Mouse (Mus musculus) layer of hippocampus, postnatal 10 days (tissue): Measurements from ENCODE around the gene Vdac1. TPM values are rescaled to one million over a fixed set of nuclear protein-coding genes. Genes with fewer than 3 reads are reported as not detected.

ENCODE experiments used
- DNase-seq, 2 experiments: peaks; one replicate each; pipeline ENCODE4 v3.0.0; 2021; ENCODE audit warnings: low spot score in 2 of 2
- long read RNA-seq: library from polyadenylated mRNA; stranded (forward); transcript quantifications from one replicate; pipeline ENCODE4 v2.0.0, GENCODE M21; 2023
- total RNA-seq, 2 experiments: library from RNA; stranded (reverse); gene quantifications; 2 replicates each; pipeline ENCODE4 v1.2.3; 2021

Vdac1 gene
- total RNA-seq: 100 to 1,000 TPM; 546 to 556 TPM
- long read RNA-seq, transcript Vdac1-202 (9 exons, 2,022 nt): major isoform, 106 of 158 reads
- long read RNA-seq, partial matches to known transcripts: 44 of 158 reads
- long read RNA-seq, other reads (novel, unspliced or antisense): 4 of 158 reads

DNA sequence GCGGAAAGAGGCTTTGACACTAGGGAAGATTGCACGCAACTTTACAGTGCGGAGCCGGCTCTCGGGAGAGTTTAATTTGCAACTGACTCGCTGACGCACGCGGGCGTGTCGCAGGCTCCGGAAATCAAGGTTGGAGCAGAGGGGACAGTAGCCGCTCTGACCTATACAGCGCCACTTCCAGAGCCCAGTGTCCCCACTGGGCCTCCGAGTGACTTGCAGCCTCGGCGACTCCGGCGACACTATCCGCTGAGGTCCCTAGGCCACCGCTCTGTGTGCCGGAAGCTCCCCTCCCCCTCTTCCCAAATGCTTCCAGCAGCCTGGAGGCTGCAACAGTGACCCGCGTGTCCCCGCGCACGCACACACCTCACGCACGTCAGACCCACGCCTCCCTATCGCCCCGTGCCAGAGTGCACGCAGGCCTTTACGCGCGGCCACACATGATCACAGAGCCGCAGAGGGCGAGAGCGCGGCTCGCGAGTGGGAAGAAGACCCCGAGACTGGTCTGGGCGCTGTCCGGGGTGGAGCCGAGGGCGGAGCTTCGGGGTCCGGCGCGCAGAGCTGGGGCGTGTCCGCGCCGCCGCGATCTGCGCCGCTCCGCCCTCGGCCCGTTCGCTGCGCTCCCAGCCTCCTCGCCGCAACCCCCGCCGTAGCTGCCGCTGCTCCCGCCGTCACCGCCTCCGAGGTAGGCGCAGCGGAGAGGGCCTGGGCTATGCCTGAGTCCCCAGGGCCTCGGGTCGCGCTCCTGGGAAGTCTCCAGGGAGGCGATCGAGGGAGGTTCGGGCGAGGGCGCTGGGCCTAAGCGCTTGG is at the start of gene Vdac1:
TSS of gene Vdac1 (plus strand) at position 390 of the 807 bp plus-strand sequence.
- peak; percentile 85 to 90 for DNase-seq

DNA sequence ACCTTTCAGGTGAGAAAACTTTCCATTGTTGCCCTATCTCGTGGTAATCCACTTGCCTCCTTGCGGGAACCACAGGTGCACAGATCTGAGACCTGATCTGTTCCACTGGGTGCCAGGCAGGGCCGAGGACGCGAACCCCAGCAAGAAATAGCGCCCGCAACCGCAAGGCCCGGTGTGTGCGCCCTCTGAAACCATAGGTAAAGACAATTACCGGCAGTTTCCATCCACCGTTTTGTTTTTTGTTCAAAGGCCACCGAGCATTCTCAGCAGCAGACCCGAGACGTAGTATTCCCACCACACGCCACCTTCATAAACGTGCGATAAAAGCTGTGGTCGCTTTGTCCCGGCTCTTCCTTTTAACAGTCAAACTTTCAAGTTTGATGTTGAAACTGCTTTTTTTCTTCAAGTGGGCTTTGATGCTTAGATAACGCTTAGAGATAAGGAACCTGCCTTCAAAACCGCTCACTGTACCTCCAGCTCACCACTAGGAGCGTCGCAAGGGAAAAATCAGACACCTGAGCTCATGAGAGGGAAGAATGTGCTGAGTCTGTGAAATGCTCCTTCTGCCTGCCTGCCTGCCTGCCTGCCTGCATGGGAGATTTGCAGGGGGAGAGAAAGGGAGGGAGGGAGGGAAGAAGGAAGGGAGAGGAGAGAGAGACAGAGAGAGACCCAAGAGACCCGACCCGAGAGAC is 46.4 kb upstream of the Vdac1 start:
- no peak for DNase-seq

DNA sequence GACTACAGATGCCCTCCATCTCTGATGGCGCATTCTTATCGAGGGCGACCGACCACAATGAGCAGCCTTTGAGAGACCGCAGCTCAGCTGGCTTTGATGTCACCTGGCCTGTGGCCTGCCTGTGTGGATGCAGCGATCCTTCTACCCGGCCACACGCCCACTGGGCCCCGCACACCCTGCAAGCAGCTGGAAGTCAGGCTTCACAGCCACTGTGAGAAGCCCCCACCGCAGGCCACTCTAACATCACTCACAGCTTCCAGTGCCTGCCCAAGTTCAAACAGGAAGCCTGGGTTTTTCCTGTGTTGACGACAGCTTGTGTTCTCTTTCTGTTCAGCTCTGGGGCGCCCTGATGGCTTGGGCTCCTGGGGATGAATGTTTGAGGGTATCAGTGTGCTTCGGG is 42.2 kb upstream of the Vdac1 start:
- DNase-seq: no peak

DNA sequence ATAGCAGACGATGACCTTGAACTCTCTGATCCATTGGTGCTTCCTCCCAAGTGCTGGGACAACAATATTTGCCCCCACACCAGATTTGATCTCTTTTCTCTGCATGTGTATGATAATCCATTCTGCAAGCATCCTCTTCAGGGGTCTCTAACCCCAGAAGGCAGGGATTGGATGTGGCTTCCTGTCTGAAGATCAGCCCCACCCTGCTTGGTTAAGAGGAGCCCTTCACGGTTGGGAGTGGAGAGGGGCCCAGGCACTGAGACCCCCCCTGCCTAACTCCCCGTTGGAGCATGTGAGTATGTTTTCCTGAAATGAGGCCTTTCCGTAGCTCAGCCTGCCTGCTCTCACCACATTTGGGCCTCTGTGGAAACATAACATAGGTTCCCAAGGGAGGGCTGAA is 41.0 kb upstream of the Vdac1 start:
- DNase-seq: no peak

DNA sequence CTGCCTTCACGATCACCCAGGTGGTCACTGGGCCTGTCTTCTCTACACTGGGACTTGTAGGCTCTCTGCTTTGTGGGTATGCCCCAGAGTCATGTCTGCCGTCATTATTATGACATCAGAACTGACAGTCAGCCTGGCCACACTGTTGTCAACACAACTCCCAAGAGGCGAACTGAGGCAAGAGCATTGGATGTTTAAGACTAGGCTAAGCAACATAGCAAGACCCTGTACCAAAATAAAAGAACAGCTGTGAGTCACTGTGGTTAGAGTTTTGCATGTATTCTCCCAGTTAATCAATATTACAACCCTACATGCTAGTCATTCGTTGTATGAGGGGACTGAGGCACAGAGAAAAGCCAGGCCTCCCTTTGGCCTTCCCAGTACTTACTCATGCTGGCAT is 40.1 kb upstream of the Vdac1 start:
- no peak for DNase-seq

DNA sequence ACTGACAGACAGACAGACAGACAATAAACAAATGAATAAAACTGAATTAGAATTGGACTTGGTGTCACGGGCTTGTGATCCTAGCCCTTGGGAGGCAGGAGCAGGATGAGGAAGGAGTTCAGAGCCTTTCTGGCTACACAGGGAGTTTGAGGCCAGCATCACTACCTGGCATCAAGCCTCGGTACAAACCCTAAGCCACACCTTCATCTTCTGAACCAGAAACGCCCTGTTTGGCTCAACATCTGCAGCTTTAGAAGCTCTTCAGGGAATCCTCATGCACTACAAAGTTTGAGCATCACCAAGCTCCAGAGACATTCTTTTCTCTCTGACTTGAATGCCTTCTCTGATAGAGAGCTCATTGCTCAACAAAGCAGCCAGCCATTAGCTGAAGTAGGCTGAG is 39.1 kb upstream of the Vdac1 start:
- DNase-seq: no peak

DNA sequence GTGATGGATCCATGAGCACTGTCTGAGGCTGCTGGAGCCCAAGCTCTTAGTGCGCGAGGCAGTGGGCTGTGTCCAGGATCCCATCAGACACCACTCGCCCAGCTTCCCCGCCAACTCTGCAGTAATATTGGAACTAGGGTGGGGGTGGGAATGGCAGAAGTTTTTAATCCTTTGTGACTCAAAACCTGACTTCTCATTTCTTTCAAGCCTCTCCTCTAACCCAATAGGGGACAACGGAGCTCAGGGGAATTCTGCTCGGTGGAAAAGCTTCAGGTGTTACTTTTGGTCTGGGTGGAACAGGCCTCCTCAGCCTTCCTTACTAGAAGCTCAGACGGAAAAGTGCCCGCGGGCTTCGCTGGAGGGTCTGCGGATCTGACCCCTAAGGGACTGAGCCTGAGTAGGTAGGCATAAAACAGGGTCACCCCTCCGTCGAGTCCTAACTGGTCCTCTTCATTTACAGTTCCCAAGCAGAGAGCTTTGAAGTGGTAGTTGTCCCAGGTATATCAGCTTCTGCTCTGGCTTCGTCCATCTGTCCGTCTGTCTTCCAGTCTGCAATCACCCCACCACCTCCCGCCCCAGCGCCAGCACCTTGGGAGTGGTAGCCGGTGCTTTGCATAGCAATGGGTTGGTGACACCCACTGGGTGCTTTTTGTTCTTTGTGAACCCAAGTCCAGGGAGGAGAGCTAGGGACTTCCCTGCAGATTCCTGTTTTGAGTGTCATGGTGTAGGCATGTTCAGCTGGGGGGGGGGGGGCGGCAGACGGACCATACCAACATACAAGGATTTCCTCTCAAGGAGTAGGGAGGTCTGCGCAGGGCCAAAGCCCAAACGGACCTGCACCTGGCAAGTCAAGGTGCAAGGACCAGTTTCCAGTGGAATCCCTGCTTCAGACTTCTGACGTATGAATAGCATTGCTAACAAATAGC is 36.0 kb upstream of the Vdac1 start:
- DNase-seq: no peak

DNA sequence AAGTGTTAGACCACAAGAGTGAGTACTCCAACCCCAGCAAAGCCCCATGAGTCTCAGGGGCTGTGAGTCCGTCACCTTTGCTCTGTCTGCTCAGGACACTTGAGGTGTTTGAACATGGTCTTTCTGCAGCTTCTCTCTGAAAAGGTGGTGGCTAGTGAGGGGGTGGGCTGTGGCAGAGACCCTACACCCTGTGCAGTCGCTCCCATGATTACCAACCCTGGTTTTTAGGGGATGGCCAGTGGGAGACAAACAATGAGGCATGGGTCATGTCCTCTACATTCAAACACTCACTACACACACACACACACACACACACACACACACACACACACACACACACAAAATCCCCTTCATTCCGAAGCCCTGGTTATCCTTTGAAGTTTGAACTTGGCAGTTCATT is 33.3 kb upstream of the Vdac1 start:
- no peak for DNase-seq

DNA sequence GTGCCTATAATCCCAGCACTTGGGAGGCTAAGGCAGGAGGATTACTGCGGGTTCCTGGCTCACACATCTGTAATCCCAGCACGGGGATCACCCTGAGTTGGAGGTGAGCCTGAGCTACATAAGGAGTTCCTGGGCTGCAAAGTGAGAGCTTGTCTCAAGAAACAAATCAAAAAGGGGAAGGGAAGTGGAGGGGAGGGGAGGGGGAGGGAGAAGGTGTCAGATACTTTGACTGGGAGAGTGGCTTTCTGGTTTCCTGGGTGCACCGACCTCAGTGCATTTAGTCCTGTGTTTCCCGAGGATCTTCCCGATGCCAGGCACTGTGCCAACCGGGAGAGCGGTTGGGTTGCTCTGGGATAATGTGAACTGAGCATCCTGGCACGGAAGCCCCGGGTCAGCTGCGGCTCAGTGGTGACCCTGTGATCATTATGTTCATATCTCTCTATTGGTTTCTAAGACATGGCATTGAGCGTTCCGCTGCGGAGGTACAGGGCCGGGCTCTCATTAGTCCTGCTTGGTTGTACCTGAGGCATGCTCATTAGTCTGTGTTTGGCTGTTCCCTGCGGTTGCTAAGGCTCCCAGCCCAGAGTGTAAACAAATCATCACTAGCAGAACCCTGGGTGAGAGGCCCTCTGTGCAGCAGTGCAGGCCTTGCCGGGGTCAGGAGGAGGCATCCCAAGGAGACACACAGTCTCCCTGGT is 28.1 kb upstream of the Vdac1 start:
- DNase-seq: peak; percentile 20 to 39

DNA sequence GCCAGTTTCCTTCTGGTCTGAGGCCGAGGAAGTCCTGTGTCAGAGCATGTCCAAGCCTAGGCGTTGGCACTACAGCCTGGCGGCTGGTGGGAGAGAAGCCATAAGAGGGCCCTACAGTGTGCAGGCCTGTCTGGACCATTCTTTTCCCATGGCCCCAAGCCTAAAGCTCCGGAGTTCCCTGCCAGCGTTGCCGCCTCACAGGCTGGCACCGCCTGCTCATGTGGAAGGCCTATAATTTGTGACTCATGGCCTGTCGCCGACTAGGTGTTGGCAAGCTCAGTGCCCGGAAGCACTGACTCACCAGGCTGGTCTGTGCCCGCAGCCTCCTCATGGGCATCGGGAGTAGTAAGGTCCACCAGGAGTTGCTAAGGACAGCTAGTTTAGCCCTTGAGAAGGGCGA is 27.0 kb upstream of the Vdac1 start:
- peak; percentile 62 to 71 for DNase-seq

DNA sequence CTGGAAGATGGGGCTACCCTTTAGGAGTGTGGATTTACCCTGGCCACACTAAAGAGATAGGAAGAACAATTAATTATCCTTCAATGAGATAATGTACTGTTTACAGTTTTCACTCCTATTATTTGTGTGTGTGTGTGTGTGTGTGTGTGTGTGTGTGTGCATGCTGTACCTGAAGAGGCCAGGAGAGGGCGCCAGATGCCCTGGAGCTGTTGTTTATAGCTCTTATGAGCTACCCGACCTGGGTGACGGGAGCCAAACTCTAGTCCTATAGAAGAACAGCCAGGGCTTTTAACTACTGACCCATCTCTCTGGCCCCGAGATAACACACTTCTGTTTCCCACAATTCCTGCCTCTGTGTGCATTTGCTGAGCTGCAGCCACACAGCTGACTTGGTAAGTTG is 25.4 kb upstream of the Vdac1 start:
- no peak for DNase-seq

DNA sequence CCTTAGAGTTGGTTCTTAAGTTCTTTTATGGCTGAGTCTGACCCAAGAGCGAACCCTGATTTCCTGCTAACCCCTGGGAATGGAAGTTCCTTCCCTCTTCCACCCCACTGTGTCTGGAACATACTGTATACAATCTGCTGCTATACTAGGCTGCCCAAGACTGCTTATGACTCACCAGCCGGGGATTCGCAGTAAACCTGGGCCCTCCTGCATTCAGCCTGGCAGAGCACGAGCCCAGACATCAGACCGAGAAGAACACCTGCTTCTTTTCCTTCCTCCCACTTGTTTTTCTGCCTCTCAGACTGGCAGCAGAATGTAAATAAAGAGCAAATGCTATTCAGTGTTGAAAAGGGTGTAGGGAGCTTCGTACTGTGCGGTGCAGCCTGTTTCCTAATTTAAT is 24.7 kb upstream of the Vdac1 start:
- peak in 1 of 2 experiments; percentile 41 for DNase-seq

DNA sequence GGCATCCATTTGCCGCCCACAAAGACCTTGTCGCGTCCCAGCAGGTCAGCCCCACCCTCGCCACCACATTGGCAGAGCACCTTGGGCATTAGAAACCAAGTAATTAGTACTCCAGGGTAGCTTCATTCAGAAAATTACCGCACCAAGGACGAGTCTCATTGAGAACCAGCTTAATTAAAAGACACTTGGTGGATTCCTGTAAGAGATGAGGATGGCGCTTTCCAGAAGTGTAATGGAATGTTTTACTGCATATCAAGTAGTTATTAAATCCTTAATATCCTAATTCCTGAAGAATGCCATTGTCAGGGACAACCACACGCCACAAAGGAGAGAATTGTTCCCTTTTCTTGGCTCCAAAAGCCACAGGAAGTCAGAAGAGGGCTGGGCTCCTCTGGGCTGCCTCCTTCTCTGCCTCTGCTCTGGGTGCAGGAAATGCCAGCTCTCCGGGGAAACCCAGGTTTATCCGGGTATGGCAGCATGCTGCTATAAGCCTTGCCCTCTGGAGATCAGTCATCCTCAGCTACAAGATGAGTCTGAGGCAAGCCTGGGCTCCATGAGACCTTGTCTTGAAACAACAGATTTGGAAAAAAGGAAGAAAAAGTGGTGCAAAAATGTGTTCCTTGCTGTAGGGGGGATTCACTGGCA is 22.9 kb upstream of the Vdac1 start:
- DNase-seq: no peak

DNA sequence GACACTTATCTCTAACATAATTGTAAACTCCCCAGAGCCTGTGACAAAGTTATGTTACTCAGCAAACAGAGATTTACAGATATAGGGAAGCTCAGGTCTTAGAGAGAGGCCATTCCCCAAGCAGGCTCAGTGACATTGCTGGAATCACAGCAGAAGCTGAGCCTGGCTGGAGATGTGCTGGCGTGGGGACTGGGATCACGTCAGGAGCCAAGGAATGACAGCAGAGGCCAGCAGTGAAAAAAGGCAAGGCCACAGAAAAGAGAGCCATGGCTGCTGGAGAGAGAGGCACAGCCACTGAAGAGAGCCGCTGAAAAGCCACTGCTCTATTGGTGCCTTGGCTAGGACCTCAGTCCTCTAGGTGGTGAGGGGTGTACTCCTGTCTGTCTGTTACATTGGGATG is 22.3 kb upstream of the Vdac1 start:
- no peak for DNase-seq

DNA sequence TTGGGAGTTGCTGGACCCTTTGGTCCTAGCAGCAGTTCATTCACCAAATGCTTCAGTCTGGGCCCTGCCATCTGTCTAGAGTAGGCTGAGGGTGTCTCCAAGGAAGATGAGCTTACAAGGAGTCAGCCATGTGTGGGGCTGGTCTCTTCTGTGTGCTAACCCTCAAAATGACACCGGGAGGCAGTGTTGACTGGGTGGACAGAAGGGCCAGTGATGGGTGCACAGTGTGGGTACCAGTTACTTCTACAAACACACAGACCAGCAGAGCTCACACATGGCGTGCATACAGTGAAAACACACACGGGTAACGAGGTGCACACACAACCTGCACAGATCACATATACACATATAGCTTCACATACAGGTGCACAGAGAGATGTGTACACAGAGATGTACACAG is 21.6 kb upstream of the Vdac1 start:
- no peak for DNase-seq

DNA sequence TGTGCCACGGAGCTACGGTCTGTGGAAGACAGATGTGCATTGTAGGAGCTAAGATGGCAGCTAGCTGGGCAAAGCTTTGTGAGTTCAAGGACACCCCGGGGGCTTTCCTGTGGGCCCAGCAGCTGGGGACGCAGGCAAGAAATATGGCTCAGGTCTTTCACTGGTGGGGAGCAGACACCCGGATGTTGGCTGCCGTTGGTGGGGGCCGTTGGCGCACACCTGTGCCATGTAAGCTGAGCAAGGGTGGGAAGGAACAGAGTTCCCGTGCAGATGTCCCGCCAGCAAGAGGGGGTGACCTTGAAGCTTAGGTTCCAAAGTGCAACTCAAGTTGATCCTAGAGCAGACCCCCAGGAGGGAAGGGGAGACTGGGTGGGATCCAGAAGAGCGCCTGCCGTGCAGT is 21.1 kb upstream of the Vdac1 start:
- DNase-seq: no peak

DNA sequence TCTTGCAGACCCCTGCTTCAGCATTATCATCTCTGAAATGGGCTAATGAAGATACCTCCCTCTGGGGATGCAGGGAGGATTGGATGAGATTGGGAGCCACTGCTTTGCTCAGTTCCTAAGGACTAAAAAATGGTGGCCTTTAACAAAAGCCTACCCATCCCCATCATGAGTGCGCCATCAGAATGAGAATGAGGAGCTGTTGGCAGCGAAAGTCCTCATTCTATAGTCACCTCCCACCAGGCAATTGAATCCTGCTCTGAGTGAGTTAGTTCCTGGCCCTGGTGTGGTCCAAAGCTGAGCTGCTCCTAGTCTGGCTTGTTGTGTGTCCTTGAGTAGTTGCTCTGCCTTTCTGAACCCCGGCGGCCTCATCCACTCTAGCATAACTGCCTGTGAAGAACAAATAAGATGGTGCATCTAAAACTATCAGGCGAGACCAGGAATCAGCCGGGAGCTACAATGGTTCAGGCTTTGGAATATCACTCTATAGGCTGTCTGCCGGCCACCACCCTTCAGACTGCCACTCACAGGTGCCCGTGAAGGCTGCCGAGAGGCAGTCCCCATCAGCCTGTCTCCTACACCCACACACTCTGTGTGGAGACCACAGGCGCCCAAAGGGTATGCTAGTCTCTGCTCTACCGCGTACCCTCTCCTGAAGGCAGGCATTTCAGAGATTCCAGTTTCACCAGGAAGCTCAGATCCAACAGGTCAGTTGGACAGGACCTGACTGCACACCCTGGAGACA is 20.4 kb upstream of the Vdac1 start:
- no peak for DNase-seq

DNA sequence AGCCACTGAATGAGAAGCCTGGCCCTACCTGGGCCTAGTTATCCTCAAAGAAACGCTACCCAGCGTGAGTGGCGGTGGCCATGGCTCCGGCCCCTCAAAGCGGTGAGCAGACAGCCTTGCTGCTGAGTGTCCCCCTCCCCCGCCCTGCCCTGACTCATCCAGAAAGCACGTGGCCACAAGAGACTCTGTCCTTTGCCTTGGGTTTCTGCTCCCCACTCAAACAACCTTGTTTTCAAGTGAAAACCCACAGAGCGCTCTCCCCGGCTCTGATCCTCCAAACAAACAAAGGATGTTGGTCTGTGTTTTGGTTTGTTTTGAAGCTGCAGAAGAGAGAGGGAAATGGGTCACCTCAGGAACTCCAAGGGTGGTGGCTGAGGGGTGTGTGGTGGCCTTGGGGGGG is 19.7 kb upstream of the Vdac1 start:
- no peak for DNase-seq

DNA sequence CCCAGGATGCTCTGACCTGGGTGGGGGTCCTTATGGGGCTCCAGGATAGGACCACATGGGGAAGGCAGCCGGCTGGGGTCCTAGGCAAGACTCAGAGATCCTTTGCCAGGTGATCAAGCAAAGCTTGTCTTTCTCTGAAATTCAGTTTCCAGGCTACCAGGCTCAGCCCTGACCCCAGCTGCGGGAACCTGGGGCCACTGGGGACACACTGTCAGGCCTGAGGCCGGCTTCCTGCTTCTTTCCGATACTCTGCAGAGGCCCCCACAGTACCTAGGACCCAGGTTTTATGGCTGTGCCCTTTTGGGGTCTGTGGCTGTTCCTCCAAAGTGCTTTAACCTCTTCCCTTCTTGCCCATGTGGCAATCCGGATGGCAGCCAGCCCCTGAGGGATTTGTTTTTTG is 19.2 kb upstream of the Vdac1 start:
- DNase-seq: no peak

DNA sequence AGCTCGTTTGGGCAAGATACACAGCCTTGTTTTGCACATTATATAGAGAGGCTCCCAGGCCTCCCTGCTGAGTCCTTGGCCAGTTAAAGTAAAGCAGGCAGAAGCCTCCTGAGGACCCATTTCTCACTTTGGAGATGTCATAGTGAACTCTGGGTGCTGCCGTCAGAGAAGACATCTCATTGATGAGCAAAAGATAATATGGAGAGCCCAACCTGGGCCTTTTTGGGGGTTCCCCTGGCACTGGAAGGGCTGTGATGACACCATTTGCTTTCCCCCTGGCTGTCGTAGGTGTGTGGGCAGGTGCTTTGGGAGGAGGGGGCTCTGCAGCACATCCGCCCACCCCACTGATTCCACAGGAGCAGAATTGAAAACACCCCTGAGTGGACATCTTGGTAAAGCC is 18.4 kb upstream of the Vdac1 start:
- no peak for DNase-seq
